ENCODE assay signal across 8 mouse cellular contexts in genomic region chr12:35534754-35535236, GRCm38 (mm10). TPM values are rescaled to one million over a fixed set of nuclear protein-coding genes. Genes with fewer than 3 reads are reported as not detected.
DNase-seq lines count a peak whose midpoint lies in the region; ATAC-seq and TF ChIP-seq lines count a peak whose summit lies in the region.

TSS of gene Ahr (minus strand) at chr12:35535038.

- TF ChIP-seq CTCF in liver, postnatal 0 days (IDR thresholded peaks at IDR 0.05; ENCODE audit: low read depth): no peak

- peak; percentile 98 for ATAC-seq in forebrain, embryonic 14.5 days
- ATAC-seq in liver, postnatal 0 days: peak; percentile 93
- peak; percentile 97 for ATAC-seq in neural tube, embryonic 13.5 days (ENCODE audit: low read depth)

- H3K4me2 ChIP-seq in forebrain, embryonic 14.5 days (ENCODE audit: low read length): peak within 1 kb of the TSS; percentile 99
- peak within 1 kb of the TSS; percentile 91 for H3K4me2 ChIP-seq in liver, postnatal 0 days (ENCODE audit: low read depth, low read length)
- peak within 1 kb of the TSS; percentile 95 for H3K4me2 ChIP-seq in neural tube, embryonic 13.5 days

- H3K9ac ChIP-seq in forebrain, embryonic 14.5 days (ENCODE audit: low read length): peak within 1 kb of the TSS; percentile 69
- H3K9ac ChIP-seq in liver, postnatal 0 days (replicated peaks): peak within 1 kb of the TSS; percentile 72
- peak within 1 kb of the TSS; percentile 80 for H3K9ac ChIP-seq in neural tube, embryonic 13.5 days

- no peaks in the 10 kb centered on the region for H3K36me3 ChIP-seq in forebrain, embryonic 14.5 days (ENCODE audit: control insufficient read depth, insufficient read depth, low read length)
- H3K36me3 ChIP-seq in liver, postnatal 0 days (replicated peaks; ENCODE audit: insufficient read depth, low read length): no peaks in the 10 kb centered on the region; the same call in 1 of the 2 replicates
- H3K36me3 ChIP-seq in neural tube, embryonic 13.5 days: no peaks in the 10 kb centered on the region

- H3K4me3 ChIP-seq in forebrain, embryonic 14.5 days (ENCODE audit: low read depth, low read length): peak within 1 kb of the TSS; percentile 74
- peak within 1 kb of the TSS; percentile 82 for H3K4me3 ChIP-seq in liver, postnatal 0 days (ENCODE audit: low read depth, low read length)
- H3K4me3 ChIP-seq in neural tube, embryonic 13.5 days: peak within 1 kb of the TSS; percentile 84

- H3K4me1 ChIP-seq in forebrain, embryonic 14.5 days (ENCODE audit: control insufficient read depth, insufficient read depth, low read length): 0 out of 2 replicates have a peak, but pooled peaks cover 4% of the 10 kb centered on the region
- peaks cover 8% of the 10 kb centered on the region; the same call in 1 of the 2 replicates for H3K4me1 ChIP-seq in liver, postnatal 0 days (ENCODE audit: insufficient read depth)
- H3K4me1 ChIP-seq in neural tube, embryonic 13.5 days (replicated peaks): peaks cover 6% of the 10 kb centered on the region; the same call in 1 of the 2 replicates

- H3K9me3 ChIP-seq in forebrain, embryonic 14.5 days (replicated peaks; ENCODE audit: control insufficient read depth, low read length): no peaks in the 10 kb centered on the region
- H3K9me3 ChIP-seq in liver, postnatal 0 days (ENCODE audit: low read length): no peaks in the 10 kb centered on the region
- no peaks in the 10 kb centered on the region for H3K9me3 ChIP-seq in neural tube, embryonic 13.5 days

- H3K27me3 ChIP-seq in forebrain, embryonic 14.5 days (replicated peaks; ENCODE audit: control insufficient read depth, insufficient read depth, low read length): peaks cover 8% of the 10 kb centered on the region; the same call in 1 of the 2 replicates
- H3K27me3 ChIP-seq in liver, postnatal 0 days (ENCODE audit: insufficient read depth, low read length): no peaks in the 10 kb centered on the region
- peaks cover 4% of the 10 kb centered on the region; the same call in 1 of the 2 replicates for H3K27me3 ChIP-seq in neural tube, embryonic 13.5 days

- H3K27ac ChIP-seq in forebrain, embryonic 14.5 days (ENCODE audit: low read depth, low read length): no peak within 1 kb of the TSS
- peak within 1 kb of the TSS; percentile 88 for H3K27ac ChIP-seq in liver, postnatal 0 days (ENCODE audit: low read depth)
- H3K27ac ChIP-seq in neural tube, embryonic 13.5 days (replicated peaks): peak within 1 kb of the TSS; percentile 35

- no peak for TF ChIP-seq EP300 in liver, postnatal 0 days (IDR thresholded peaks at IDR 0.05; ENCODE audit: low read depth)

- peak; percentile 47 to 67 for DNase-seq in CD8-positive naive resting alpha-beta T cell, adult 2 months (ENCODE audit: low read depth in 2 of 2, low spot score in 2 of 2)
- peak; percentile 64 for DNase-seq in c-Kit-positive CD71-positive TER-119-negative erythroid progenitor cells, embryonic 14.5 days (ENCODE audit: low read depth)
- peak; percentile 82 for DNase-seq in forebrain, embryonic 14.5 days (ENCODE audit: low spot score)
- DNase-seq in heart, postnatal 14 days: peak; percentile 82 to 84
- peak; percentile 76 for DNase-seq in layer of hippocampus, adult 11-12 months (ENCODE audit: low spot score)
- peak; percentile 93 for DNase-seq in liver, postnatal 0 days
- DNase-seq in telencephalon, adult 2 months (ENCODE audit: low read depth, low spot score): peak; percentile 80

- intact Hi-C loops in heart, postnatal 14 days (cut with DNase I): loop anchor here (1.0 kb wide), 1 partner anchor 297 kb away; no protein-coding TSS in a partner anchor

- under 1% methylated on average over 50 of the region's 52 CpGs for whole genome bisulfite sequencing in forebrain, embryonic 14.5 days
- WGBS in liver, postnatal 0 days (ENCODE audit: insufficient replicate concordance): under 1% methylated on average over 36 of the region's 52 CpGs
- under 1% methylated on average over 40 of the region's 52 CpGs for WGBS in neural tube, embryonic 13.5 days

RNA-seq across cellular contexts. Expression of gene Ahr, which starts in this region (rescaled TPM):
- polyA plus RNA-seq in forebrain, embryonic 14.5 days (2014; fragmentation: Nextera tagmentation; extraction: Ambion mirVana): 1.3 and 1.4 TPM in 2 replicates
- total RNA-seq in heart, postnatal 14 days (2021): 1 to 10 TPM; 4.6 to 6.1 TPM
- polyA plus RNA-seq in liver, postnatal 0 days (2015; fragmentation: Nextera tagmentation; extraction: Ambion mirVana): 3.6 and 6.2 TPM in 2 replicates
- polyA plus RNA-seq in neural tube, embryonic 13.5 days (2015; fragmentation: Nextera tagmentation; extraction: Ambion mirVana): 6.7 and 7.1 TPM in 2 replicates
